Mouse (Mus musculus) stomach, postnatal 0 days (tissue): ENCODE measurements around the gene Gm44596.
A peak's percentile ranks its signal among the peaks of the same experiment; 100 is the strongest.

Source experiments
- CTCF ChIP-seq: IDR thresholded peaks from 2 replicates; pipeline ENCODE4 v1.5.1; 2016; ENCODE audit warnings: antibody characterized with exemption, low read depth, mild to moderate bottlenecking, moderate library complexity
- EP300 ChIP-seq: optimal IDR thresholded peaks from 2 replicates; pipeline ENCODE3; 2016; ENCODE audit warnings: antibody characterized with exemption

GRCm38 (mm10) chr6:128411115-128411514 is 35.8 kb downstream of the Gm44596 start:
- TF ChIP-seq EP300 (no peak), CTCF (peak; percentile 94)
